Mouse (Mus musculus) small intestine, adult 2 months (tissue): ENCODE data around the gene Gm10401. TPM values are rescaled to one million over a fixed set of nuclear protein-coding genes. Genes with fewer than 3 reads are reported as not detected.

ENCODE experiments used
- H3K27ac ChIP-seq: fragments of 200-500 bp; 2 replicates; pipeline ENCODE4 v1.5.1; 2012; ENCODE audit warnings: low read depth, low read length, control low read depth, inconsistent platforms; ENCODE audit not compliant: insufficient read depth
- H3K27me3 ChIP-seq: fragments of 200-500 bp; 2 replicates; pipeline ENCODE4 v1.6.1; 2012; ENCODE audit warnings: mild to moderate bottlenecking, moderate library complexity, low read length, inconsistent platforms; ENCODE audit not compliant: control insufficient read depth, insufficient read depth
- H3K36me3 ChIP-seq: fragments of 200-500 bp; 2 replicates; pipeline ENCODE4 v1.6.1; 2012; ENCODE audit warnings: mild to moderate bottlenecking, low read length, control low read depth, inconsistent platforms; ENCODE audit not compliant: control insufficient read depth, insufficient read depth
- H3K4me1 ChIP-seq: fragments of 200-500 bp; 2 replicates; pipeline ENCODE4 v1.6.1; 2012; ENCODE audit warnings: low read length, inconsistent platforms, mixed read lengths; ENCODE audit not compliant: control insufficient read depth, insufficient read depth, insufficient read length
- H3K4me3 ChIP-seq: fragments of 200-500 bp; 2 replicates; pipeline ENCODE4 v1.5.1; 2012; ENCODE audit warnings: low read depth, mild to moderate bottlenecking, control low read depth, inconsistent platforms, low read length, moderate library complexity
- CTCF ChIP-seq: fragments of 200-500 bp; IDR thresholded peaks from 2 replicates; pipeline ENCODE4 v1.5.1; 2012; ENCODE audit warnings: low read depth, mild to moderate bottlenecking, control low read depth, inconsistent platforms, low read length, moderate library complexity, mixed read lengths; ENCODE audit not compliant: insufficient replicate concordance, insufficient read length; ENCODE audit errors: extremely low read depth
- POLR2A ChIP-seq: fragments of 200-500 bp; IDR thresholded peaks from 2 replicates; pipeline ENCODE4 v1.6.1; 2012; ENCODE audit warnings: low read depth, mild to moderate bottlenecking, control low read depth, inconsistent platforms, low read length, moderate library complexity
- WGBS: fragments of 180-500 bp; shearing (Covaris S2); methylation state at CpG from one replicate; pipeline ENCODE4 v1.1.7; 2018; 5-methylcytosine and 5-hydroxymethylcytosine counted together
- polyA plus RNA-seq: library from polyadenylated mRNA; depleted of rRNA; stranded (reverse); fragments of >200 nt; gene quantifications from 2 replicates; pipeline ENCODE4 v1.2.3, GENCODE M21; 2012

Gene Gm10401
- polyA plus RNA-seq, 1 experiment, result not detected

DNA sequence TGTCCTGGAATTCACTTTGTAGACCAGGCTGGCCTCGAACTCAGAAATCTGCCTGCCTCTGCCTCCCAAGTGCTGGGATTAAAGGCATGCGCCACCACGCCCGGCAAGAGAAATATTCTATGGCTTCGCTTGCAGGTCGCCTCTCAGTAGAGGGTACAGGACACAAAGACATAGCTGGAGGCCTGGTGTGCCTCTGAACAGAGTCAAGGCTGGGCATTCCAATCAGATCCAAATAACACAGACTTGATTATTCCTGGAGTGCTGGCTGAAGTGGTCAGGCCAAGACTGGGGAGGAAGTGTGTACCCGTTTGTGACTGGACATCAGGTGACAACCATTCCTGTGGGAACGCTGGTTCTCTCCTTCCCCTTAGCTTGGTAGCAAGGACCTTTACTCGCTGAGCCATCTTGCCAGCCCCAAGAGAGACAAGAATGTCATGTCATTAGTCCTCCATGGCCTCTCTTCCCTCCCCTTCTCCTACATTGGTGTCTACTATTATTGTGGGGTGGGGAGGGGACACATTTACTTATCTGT, 44.1 kb upstream of the Gm10401 start:
- no peak overlapping the region for H3K27ac ChIP-seq
- TF ChIP-seq POLR2A (no peak), CTCF (no peak)
- WGBS, result 89% methylated on average over 9 of the region's 9 CpGs
- no peaks in the 10 kb centered on the region for H3K27me3 ChIP-seq
- peaks cover 28% of the 10 kb centered on the region for H3K36me3 ChIP-seq
- no peak overlapping the region for H3K4me3 ChIP-seq
- H3K4me1 ChIP-seq, result no peaks in the 10 kb centered on the region

GRCm38 (mm10) chr5:115140726-115141125, 42.6 kb upstream of the Gm10401 start:
- peaks cover 13% of the 10 kb centered on the region for H3K36me3 ChIP-seq
- no peak for TF ChIP-seq CTCF
- no peak for TF ChIP-seq POLR2A
- no peaks in the 10 kb centered on the region for H3K27me3 ChIP-seq
- no peaks in the 10 kb centered on the region for H3K4me1 ChIP-seq
- 66% methylated on average over 3 of the region's 3 CpGs for WGBS
- H3K27ac ChIP-seq, result no peak overlapping the region
- H3K4me3 ChIP-seq, result no peak overlapping the region

DNA sequence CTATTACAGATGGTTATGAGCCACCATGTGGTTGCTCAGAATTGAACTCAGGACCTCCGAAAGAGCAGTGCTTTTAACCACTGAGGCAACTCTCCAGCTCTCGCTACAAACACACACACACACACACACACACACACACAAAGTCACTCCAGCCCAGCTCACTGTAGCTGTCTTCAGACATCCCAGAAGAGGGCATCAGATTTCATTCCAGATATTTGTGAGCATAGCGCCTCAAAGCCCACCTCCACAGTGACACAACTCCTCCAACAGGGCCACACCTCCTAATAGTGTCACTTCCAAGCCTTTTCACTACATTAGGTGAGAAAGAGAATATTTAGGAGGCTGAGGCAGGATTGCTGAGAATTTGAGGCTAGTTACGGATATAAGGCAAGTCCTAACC, 41.0 kb upstream of the Gm10401 start:
- Histone ChIP-seq H3K27ac (no peak overlapping the region), H3K27me3 (no peaks in the 10 kb centered on the region), H3K4me1 (peaks cover 1% of the 10 kb centered on the region; the same call in 1 of the 2 replicates), H3K36me3 (0 out of 2 replicates have a peak, but pooled peaks cover 1% of the 10 kb centered on the region), H3K4me3 (no peak overlapping the region)
- TF ChIP-seq POLR2A (no peak), CTCF (no peak)
- WGBS, result 72% methylated on average over 4 of the region's 4 CpGs

DNA sequence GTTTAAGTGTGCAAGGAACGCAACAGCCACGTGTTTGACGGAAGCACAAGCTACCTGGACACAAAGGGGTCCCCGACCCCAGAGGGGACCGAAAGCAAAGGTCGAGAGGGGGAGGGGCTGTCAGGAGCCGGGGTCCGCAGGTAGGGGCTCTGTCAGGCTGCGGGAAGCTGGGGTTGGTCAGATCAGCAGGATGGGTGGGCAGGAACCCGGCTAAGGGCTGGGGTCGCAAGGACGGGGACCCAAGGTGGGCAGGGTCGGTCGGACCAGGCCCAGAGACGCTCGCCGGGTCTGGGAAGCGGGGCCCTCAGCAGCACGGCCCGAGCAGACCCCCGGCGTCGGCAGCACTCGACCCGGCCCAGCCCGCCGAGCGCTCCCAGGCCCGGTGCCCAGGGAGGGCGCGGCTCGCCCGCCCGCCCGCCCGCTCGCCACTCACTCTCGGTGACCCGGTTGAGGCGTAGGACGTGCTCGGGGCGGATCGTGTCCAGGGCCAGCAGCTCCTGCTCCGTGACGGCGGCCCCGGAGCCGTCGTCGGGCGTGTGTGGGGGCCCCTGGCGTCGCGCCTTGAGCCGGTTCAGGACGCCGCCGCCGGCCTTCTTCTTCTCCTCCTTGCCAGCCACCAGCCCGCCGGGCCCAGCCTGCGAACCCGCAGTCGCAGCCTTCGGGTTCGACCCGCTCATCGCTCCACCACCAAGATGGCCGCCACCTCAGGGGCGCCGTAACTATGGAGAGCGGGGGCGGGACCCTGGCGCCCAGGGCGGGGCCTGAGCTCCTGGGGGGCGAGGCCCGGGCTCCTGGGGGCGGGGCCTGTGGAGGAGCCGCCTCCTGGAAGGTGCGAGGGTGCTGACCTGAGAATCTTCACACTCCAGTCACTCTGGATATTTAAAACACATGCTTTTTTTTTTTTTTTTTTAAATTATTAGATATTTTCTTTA, 36.4 kb upstream of the Gm10401 start, which contains the start of gene Unc119b:
TSS of gene Unc119b (minus strand) at position 742 of the 932 bp plus-strand sequence.
- 1% methylated on average over 81 of the region's 81 CpGs for WGBS
- H3K36me3 ChIP-seq, result peaks cover 6% of the 10 kb centered on the region
- peak within 1 kb of the TSS; percentile 98 for H3K4me3 ChIP-seq
- H3K27ac ChIP-seq, result peak within 1 kb of the TSS; percentile 47; the same call in 1 of the 2 replicates
- H3K4me1 ChIP-seq, result peaks cover 5% of the 10 kb centered on the region
- TF ChIP-seq CTCF (no peak), POLR2A (peak; percentile 29; the same call in 1 of the 2 replicates)
- H3K27me3 ChIP-seq, result no peaks in the 10 kb centered on the region

- H3K4me1 ChIP-seq, result peaks cover 5% of the 10 kb centered on the region
- TF ChIP-seq POLR2A, result no peak
- 50% methylated on average over 6 of the region's 6 CpGs for WGBS
- H3K27ac ChIP-seq, result peak overlapping the region; percentile 47
- peak overlapping the region; percentile 56 for H3K4me3 ChIP-seq
- no peaks in the 10 kb centered on the region for H3K27me3 ChIP-seq
- H3K36me3 ChIP-seq, result peaks cover 9% of the 10 kb centered on the region
Observed at GRCm38 (mm10) chr5:115133358-115134066, 35.4 kb upstream of the Gm10401 start.

DNA sequence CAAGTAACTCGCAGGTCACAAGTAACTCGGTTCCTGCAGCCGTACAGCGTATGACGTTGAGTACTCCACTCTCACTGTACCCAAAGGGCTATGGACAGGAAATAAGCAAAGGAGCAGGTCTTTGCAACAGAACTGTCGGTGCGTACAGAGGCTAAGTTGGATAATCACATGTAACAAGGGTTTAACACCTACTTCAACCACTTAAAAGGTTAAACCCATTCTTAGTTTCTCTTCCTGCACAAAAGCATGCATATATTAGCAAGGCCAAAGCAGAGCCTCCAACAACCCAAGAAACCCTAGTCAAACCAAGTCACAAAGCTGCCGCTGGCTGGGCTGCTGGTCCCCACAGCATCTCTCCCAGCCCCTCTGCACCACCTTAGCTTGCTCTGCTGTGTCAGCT, 34.4 kb upstream of the Gm10401 start:
- peak overlapping the region; percentile 47 for H3K27ac ChIP-seq
- peaks cover 8% of the 10 kb centered on the region for H3K4me1 ChIP-seq
- TF ChIP-seq CTCF (no peak), POLR2A (no peak)
- peaks cover 13% of the 10 kb centered on the region for H3K36me3 ChIP-seq
- no peaks in the 10 kb centered on the region for H3K27me3 ChIP-seq
- WGBS, result 84% methylated on average over 8 of the region's 8 CpGs
- H3K4me3 ChIP-seq, result peak overlapping the region; percentile 35

DNA sequence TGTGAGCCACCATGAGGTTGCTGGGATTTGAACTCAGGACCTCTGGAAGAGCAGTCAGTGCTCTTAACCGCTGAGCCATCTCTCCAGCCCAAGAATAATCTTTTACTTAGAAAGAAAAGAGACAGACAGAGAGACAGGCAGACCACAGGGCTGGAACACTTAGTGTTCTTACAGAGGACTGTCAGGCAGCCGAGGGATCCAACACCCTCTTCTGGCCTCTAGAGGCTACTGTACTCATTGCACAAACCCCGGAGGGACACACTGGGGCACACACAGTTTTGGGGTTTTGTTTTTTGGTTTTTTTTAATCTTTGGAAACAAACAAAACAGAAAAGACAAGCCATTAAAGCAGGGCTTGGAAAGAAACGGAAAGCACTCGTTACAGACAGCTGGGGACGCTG, 31.2 kb upstream of the Gm10401 start:
- Histone ChIP-seq H3K36me3 (peaks cover 28% of the 10 kb centered on the region), H3K27ac (no peak overlapping the region), H3K4me3 (no peak overlapping the region), H3K27me3 (no peaks in the 10 kb centered on the region), H3K4me1 (peaks cover 10% of the 10 kb centered on the region)
- 92% methylated on average over 6 of the region's 6 CpGs for WGBS
- TF ChIP-seq CTCF (no peak), POLR2A (no peak)
